Mouse (Mus musculus): ENCODE measurements around the gene Fryl.

Gene Fryl

GRCm38 (mm10) chr5:73218065-73218464, 38.4 kb downstream of the Fryl start:
- DNase-seq = no peak

- no peak for DNase-seq
These were observed 39.3 kb downstream of the Fryl start for GRCm38 (mm10) chr5:73217116-73217515.

DNA sequence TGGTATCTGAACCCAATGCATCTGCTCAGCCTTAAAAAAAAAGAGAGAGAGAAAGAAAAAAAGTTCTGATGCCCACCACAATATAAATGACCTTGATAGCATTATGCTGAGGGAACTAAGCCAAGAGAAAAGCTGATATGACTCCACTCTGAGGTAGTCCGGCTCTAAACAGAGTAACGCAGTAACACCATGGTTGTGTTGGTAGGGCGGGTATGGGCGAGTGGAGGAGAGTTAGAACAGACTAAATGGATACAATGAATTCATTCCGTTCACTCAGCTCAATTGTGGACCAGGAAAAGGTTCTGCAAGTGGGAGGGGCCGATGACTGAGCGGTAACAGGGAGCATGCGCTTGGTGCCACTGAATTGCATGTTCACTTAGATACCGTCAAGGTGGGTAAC, 40.4 kb downstream of the Fryl start:
- DNase-seq = no peak

- DNase-seq = no peak
These were observed 44.0 kb downstream of the Fryl start for GRCm38 (mm10) chr5:73212446-73212845.

- no peak for DNase-seq
These were observed 44.5 kb downstream of the Fryl start for GRCm38 (mm10) chr5:73211961-73212360.

DNA sequence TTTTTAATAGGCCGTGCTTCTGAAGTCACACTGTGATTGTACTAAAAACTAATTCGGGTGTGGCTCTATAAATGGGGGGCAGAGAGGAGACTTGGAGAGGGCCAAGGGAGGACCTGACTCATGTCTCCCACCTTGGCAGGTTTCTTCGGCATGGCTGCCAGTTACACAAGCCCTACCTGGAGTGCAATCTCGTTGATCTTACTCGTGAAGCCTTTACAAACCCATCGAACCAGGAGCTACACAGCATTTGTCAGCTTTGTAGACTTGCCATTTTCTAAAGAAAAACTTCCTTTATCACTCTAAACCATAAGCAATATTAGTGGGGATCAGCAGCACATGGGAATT, 45.5 kb downstream of the Fryl start:
- DNase-seq = no peak

GRCm38 (mm10) chr5:73210127-73210970, 46.1 kb downstream of the Fryl start:
- DNase-seq = no peak

GRCm38 (mm10) chr5:73209201-73210096, 47.0 kb downstream of the Fryl start:
- peak; percentile 44 for DNase-seq

GRCm38 (mm10) chr5:73208645-73209044, 47.8 kb downstream of the Fryl start:
- DNase-seq = peak; percentile 31

DNA sequence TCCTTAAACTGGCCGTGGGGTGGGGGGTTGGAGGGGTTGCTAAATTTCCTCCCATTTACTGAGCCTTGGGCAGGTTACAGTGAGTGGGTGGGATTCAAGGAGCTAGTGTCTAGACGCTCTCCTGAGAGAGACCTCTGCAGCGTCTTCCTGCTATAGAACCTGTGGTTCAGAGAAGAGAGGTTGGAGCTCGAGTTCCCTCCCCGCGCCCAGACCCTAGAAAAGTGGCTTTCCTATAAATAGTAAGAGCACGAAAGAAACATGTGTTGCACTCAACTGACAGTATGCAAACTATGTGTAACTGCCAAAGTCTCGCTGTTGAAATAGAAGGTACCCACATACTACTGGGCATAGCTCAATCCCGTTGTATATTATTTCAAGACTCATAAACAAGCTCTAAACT, 49.7 kb downstream of the Fryl start:
- peak; percentile 63 for DNase-seq

- peak; percentile 51 for DNase-seq
These were observed 50.3 kb downstream of the Fryl start for GRCm38 (mm10) chr5:73205996-73206629.

DNA sequence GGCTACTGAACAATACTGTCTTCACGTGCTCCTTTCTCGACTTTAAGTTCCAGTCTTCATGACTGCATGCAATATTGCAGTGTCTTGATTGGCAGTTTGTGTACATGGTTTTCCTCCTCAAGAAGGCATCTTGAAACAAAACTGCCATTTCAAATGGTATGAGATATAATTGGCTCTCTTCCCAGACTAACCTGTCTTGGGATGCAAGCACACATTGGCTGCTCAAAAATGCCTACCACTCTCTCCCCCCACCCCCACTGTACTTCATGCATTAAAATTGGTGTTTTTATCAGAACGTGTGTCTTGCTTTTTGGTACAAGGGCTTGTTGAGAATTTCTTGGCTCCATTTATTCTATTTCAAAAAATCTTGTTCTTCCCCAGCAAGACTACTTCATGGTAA, 51.4 kb downstream of the Fryl start:
- DNase-seq = no peak

- DNase-seq = no peak
These were observed 53.9 kb downstream of the Fryl start for GRCm38 (mm10) chr5:73202498-73202897.

GRCm38 (mm10) chr5:73202077-73202476, 54.3 kb downstream of the Fryl start:
- no peak for DNase-seq

GRCm38 (mm10) chr5:73200387-73201384, 55.7 kb downstream of the Fryl start:
- DNase-seq = no peak

DNA sequence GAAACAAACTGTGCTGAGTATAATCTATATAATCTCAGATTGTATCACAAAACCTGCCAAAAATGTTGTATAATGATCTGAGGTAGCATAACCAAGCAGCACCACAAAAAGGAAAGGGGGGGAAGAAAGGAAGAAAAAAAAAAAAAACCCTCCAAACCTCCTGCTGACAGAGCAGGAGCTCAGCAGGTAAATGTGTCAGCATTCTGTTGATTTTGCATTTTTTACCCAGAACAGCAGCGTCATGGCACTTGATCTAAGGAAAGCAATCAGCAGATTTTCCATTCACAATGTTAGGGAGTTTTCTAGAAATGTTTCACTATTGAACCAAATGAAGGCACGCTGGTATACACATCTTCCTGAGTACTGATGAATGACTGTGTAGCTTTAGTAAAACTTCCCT, 56.8 kb downstream of the Fryl start:
- no peak for DNase-seq

- DNase-seq = peak; percentile 25
These were observed 57.7 kb downstream of the Fryl start for GRCm38 (mm10) chr5:73198690-73199089.

DNA sequence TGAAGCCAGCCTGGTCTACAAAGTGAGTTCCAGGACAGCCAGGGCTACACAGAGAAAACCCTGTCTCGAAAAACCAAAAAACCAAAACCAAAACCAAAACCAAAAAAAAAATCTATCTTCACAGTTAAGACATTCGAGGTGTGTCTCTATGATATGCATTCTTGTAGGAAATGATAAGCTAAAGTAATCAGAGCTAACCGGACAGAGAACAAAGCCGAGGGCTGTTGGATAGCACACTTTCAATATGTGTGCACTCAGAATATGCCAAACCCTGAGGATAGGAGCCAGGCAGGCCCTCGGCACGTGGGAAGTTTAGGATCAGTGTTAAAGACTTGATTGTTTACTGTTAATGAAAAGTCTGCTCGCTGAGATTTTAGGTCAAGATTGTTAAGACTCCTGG, 58.6 kb downstream of the Fryl start:
- no peak for DNase-seq

- no peak for DNase-seq
These were observed 61.7 kb downstream of the Fryl start for GRCm38 (mm10) chr5:73194740-73195139.

DNA sequence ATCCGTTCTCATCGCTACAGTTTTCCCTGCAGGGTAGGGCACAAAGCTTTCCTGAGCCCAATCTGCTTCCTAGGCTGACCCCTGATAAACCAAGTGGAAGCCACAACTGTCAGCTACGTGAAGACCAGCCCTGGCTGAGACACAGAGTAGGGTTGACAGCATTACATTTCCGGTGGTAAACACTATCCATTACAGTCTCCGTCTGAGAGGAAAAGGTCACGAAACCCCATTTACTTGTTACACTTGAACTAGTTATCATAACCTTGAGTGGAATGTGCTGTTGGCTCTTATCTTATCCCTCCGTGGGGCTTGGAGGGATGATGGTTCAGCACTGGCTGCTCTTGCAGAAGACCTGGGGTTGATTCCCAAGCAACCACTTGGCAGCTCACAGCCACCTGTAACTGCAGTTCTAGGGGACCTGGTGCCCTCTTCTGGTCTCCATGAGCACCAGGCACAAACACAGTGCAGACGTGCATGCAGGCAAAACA, 62.3 kb downstream of the Fryl start:
- peak; percentile 28 for DNase-seq

GRCm38 (mm10) chr5:73193627-73194026, 62.8 kb downstream of the Fryl start:
- DNase-seq = no peak

Measured in thymus, postnatal 25 days (tissue).